Mouse (Mus musculus) brain, embryonic 18.5 days (tissue): ENCODE measurements at regions not wholly inside any gene's neighbourhood (a gene's known extent, or its start where the extent isn't known, plus 50 kb on each side); places are given as distances from the start of the nearest gene placed in this dataset.

Experiments used
- DNase-seq: peaks from one replicate; pipeline ENCODE4 v3.0.0-alpha.2; 2012; ENCODE audit warnings: low read depth, low spot score

GRCm38 (mm10) chr2:45650271-45650985 lies 533.2 kb upstream of the Zeb2 start:
- peak; percentile 8 for DNase-seq

DNA sequence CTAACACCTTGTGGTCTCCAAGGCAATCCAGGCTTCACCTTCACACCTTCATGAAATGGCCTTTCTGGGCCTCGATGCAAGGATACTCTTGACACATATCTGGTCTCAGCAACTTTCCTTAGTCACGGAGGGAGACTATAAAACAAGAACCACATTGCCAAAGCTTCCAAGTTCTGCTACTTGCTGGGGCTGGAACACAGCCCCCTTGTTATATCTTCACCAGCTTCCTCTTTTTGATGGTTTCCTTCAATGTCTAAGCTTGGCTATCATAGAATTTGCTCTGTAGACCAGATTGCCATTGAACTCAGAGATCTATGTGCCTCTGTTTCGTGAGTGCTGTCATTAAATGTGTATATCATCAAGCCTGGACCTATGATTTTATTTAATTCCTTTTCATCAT lies 530.7 kb upstream of the Zeb2 start:
- no peak for DNase-seq

- DNase-seq = no peak
Measured at GRCm38 (mm10) chr2:45630081-45630480, 512.9 kb upstream of the Zeb2 start.

DNA sequence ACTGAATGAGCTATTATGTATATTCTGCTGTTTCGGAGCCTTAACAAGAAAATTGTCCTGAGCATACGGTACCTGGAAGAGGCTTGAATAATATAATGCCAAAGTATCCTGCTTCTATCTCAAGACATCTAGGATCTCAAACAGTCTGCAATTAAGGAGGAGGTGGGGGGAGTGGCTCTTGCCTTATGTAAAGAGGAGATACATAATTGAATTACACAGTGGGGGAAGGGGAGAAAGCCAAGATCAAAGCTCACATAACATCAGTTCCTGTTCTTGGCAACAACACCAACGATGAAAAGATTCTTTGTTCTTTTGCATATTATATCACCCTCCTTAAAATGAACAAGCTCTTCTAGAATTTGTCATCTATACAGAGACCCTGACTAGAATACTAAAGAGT lies 512.4 kb upstream of the Zeb2 start:
- DNase-seq = no peak

GRCm38 (mm10) chr2:45623056-45623455 lies 505.9 kb upstream of the Zeb2 start:
- no peak for DNase-seq

GRCm38 (mm10) chr2:45608926-45609325 lies 491.7 kb upstream of the Zeb2 start:
- no peak for DNase-seq

DNA sequence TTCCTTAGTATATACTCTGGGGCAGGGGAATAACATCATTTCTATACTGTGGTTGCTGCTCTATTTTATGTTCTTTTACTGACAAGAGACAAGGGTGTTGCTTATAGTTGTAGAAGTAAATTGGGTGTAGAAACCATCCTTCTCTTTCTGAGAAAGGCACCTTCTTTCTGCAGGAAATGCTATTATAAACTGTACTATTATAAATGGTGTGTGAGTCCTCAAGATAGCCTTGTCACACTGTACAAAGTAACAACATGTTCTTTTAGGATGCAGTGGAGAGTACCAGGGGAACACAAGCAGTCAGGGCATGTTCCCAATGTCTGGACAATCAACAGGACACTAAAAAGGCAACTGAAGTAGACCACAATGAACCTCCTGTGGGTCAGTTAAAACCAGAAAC lies 490.2 kb upstream of the Zeb2 start:
- no peak for DNase-seq

- DNase-seq = no peak
Measured at GRCm38 (mm10) chr2:45601332-45601900, 484.2 kb upstream of the Zeb2 start.

- no peak for DNase-seq
Measured at GRCm38 (mm10) chr2:45593765-45594164, 476.6 kb upstream of the Zeb2 start.

DNA sequence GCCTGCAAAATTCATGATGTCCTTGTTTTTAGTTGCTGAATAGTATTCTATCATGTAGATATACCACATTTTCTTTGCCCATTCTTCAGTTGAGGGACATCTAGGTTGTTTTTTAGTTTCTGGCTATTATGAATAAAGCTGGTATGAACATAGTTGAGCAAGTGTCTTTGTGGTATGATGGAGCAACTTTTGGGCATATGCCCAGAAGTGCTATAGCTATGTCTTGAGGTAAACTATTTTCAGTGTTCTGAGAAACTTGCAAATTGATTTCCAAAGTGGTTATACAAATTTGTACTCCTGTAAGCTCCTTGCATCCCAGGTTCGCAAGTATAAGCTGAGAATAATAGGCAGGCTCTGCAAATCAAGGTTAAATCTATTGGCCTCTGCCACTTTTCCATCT lies 473.8 kb upstream of the Zeb2 start:
- DNase-seq = no peak

DNA sequence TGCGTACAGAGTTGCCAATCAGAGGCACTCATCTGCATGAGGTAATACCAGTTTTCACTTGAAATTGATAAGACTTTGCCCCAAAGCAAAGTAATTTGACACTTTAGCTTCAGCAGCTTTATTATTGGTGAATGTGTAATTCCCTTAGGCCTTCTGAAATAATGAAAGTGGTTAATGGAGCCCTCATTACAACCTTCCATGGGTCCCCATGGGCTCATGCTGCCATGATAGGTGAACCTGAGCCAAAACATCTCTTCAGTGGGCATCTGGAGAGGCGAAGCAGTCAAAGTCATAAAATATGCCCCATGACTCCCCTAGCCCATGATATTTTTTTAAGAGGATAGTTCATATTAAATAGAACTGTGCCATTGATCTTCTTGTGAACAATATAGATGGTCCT lies 471.1 kb upstream of the Zeb2 start:
- DNase-seq = no peak

- DNase-seq = no peak
Measured at GRCm38 (mm10) chr2:45586588-45587200, 469.5 kb upstream of the Zeb2 start.

GRCm38 (mm10) chr2:45581549-45581925 lies 464.3 kb upstream of the Zeb2 start:
- no peak for DNase-seq

DNA sequence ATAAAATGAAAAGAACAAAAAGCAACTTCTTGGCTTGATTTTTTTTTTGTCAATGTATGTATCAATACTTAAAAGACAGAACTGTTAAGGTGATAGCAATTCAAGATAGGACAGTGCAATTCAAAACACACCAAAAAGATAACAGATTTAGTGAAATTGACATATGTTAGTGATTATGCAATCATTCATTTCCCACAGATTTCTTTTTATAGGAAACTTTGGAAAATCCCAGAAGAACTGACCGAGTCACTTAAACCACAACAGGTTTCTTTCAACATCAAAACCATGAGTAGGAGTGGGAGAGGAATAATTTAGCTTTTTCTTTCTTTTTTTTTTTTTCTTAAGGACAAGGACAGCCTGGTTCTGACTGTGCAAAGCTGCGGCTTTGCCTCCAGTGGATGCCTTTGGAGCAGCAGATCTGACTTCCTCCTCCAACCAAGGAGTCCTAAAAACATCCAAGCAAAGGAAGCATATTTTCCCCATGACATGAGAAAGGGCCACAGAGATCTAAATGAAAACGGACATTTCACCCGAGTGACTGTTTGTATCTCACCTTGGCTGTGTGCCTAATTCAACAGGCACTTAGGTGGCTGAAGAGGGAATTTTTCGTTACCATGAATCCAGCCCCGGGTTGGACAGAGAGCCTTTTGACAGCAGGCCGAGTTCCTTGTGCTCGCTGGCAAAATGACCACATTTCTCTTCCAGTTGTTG lies 463.8 kb upstream of the Zeb2 start:
- DNase-seq = no peak

GRCm38 (mm10) chr2:45572906-45573305 lies 455.7 kb upstream of the Zeb2 start:
- no peak for DNase-seq

DNA sequence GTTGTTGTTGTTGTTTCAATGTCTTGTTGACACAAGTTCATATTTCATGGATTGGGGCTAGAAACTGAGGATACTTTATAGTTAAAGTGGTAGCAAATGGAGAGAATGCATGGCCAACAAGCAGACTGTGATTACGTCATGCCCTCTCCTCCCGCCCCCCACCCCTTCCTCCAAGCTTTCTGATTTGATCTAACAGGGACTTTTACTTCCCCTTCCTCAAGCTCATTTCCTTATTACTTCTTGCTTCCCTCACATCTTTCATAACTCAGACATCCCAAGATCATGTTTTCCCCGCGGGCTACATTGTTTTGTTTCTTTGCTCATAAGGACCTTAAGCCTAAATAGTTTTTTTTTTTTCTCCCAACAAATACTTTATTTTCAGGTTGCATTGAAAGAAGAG lies 437.5 kb upstream of the Zeb2 start:
- DNase-seq = no peak

- no peak for DNase-seq
Measured at GRCm38 (mm10) chr2:45541394-45541793, 424.2 kb upstream of the Zeb2 start.

GRCm38 (mm10) chr2:45538950-45539349 lies 421.8 kb upstream of the Zeb2 start:
- no peak for DNase-seq

DNA sequence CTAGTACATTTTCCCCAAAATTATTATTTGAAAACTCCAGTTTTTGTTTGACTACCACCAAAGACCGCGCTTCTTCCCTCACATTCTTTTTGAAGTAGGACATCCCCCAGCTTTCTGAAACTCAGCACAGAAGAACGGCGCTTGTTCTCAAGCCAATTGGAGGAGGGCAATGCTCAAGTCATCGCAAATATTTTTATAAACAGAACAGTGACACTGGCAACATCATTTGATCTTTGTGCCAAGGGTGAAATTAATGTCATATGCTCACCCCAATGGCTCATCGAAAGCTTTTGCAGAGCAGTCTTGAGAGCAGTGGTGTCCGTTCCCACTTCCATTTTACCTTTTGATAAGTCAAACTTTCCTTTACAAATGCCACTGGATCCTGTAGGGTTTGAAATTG lies 420.5 kb upstream of the Zeb2 start:
- no peak for DNase-seq

- no peak for DNase-seq
Measured at GRCm38 (mm10) chr2:45534806-45535205, 417.6 kb upstream of the Zeb2 start.

- no peak for DNase-seq
Measured at GRCm38 (mm10) chr2:45522310-45522709, 405.1 kb upstream of the Zeb2 start.

- no peak for DNase-seq
Measured at GRCm38 (mm10) chr2:45519550-45520152, 402.5 kb upstream of the Zeb2 start.
